Mouse (Mus musculus) heart, postnatal 10 days (tissue): ENCODE data around the gene Gm14326. TPM values are rescaled to one million over a fixed set of nuclear protein-coding genes. Genes with fewer than 3 reads are reported as not detected.
"Not testable (repeated sequence)": the region's sequence is repeated elsewhere in the genome, so short reads cannot be mapped to it uniquely, and the experiment has no call there.

ENCODE experiments used
- DNase-seq, 2 experiments: peaks; one replicate each; pipeline ENCODE4 v3.0.0; 2021
- intact Hi-C: fragments of 180-260 bp; cut with DNase I; formaldehyde crosslinking; loops from one replicate; pipeline ENCODE4 v1.15.1; 2025
- total RNA-seq, 2 experiments: library from RNA; stranded (reverse); gene quantifications; 2 replicates each; pipeline ENCODE4 v1.2.3; 2021

The Gm14326 gene
- 10 to 100 TPM; 31.7 to 35.0 TPM for total RNA-seq

- intact Hi-C loops: not testable (repeated sequence)
- peak; percentile 89 to 92 for DNase-seq
These were observed at the start of gene Gm14326 for GRCm38 (mm10) chr2:177957145-177957544. Gene Gm14326, minus strand, starts transcription at chr2:177957297.

- DNase-seq, intact Hi-C loops: not testable (repeated sequence)
These were observed 17.7 kb upstream of the Gm14326 start for GRCm38 (mm10) chr2:177974814-177975213.

DNA sequence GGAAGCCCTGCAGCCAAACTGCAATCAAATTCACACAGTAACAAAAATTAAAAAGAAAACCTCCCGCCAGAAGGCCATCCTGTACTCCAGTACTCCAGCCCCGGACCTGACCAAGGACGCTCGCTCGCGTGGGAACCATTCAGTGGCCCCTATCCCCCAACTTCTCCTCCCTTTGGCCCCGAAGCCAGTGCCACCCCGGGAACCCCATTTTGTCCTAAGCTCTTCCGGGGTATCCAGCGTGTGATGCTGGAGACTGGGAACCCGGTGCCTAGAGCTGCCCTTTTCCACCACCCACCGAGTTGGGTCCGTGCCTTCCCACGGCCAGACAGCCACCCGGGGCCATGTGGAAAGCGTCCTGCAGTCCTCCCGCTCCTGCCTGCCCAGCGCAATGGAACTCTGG is 363 bp downstream of the Gm14326 start:
- intact Hi-C loops: not testable (repeated sequence)
- DNase-seq: peak; percentile 17 to 46

DNA sequence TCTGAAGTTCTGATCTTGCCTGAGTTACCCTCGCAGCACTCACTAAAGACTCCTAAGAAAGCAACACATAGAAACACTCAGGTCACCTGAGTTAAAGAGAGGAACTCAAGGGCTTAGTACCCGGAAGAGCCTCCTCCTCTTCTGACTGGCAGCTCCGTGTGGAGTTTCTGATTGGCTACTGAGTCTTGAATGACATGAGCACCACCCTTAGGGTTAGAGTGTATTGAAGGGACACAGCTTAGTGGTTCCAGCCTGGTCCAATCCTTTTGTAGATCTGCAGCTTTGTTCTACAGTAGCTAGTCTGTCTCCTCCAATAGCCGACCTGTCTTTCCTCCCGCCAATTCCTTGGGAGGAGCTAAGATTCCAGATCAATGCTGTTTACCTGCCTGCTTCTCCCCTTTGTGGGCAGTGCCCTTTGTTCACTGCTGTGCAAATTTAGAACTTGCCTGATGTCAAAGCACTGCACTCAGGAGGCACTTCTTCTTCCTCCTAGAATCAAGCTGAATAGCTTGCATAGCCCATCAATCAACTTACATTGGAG is 31.5 kb downstream of the Gm14326 start, which contains the start of gene Zfp972:
Gene Zfp972, minus strand, starts transcription at position 51 of the 541 bp plus-strand sequence.
- DNase-seq, intact Hi-C loops: not testable (repeated sequence)

- DNase-seq, intact Hi-C loops: not testable (repeated sequence)
These were observed 53.8 kb downstream of the Gm14326 start for GRCm38 (mm10) chr2:177903276-177903675.

DNA sequence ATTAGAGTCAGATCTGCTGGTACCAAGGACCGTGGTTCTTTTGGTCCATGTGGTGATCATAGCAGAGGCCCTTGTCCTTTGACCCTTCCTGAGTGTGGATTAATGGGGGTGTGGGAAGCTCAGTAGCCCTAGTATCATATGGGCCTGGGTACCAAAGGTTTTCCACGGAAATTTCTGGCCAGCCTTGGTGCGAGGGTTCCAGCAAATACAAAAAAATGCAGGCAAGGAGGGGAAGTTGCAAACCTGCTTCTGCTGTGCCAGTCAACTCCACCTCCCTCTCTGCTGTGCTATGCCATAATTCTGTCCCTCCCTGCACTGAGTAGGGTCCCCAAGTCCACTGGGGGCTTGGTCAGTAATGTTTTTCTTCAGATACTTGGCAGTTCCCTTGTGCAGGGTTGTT is 58.9 kb downstream of the Gm14326 start:
- intact Hi-C loops, DNase-seq: not testable (repeated sequence)

DNA sequence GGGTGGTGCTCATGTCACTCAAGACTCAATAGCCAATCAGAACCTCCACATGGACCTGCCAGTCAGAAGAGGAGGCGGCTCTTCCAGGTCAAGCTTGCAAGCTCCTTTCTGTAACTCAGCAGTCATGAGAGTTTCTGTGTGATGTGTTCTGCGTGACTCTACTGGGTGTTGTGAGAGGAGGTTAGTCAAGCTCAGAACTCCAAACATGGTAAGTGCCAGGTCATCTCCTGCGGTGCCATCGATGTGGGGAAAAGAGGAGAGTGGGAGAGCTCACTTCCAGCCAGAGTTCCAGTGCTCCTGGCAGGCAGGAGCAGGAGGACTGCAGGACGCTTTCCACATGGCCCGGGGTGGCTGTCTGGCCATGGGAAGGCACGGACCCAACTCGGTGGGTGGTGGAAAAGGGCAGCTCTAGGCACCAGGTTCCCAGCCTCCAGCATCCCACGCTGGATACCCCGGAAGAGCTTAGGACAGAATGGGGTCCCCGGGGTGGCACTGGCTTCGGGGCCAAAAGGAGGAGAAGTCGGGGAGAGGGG is 60.0 kb downstream of the Gm14326 start, which contains the start of gene Gm14327:
Gene Gm14327, plus strand, starts transcription at position 51 of the 533 bp plus-strand sequence.
- DNase-seq: peak in 1 of 2 experiments; percentile 3
- intact Hi-C loops: not testable (repeated sequence)

- DNase-seq, intact Hi-C loops: not testable (repeated sequence)
These were observed 69.4 kb downstream of the Gm14326 start for GRCm38 (mm10) chr2:177887743-177888142.

Other genes starting within 250 kb of the Gm14326 start
- gene Gm14322, start 198.0 kb downstream of the Gm14326 start, total RNA-seq: 10 to 100 TPM; 13.4 to 14.2 TPM
- 10 to 100 TPM; 62.2 to 66.7 TPM for gene Gm14325, start 117.0 kb downstream of the Gm14326 start, total RNA-seq
- 10 to 100 TPM in 1 of 2 experiments, 1 to 10 TPM in 1; 8.4 to 16.5 TPM for gene Gm14327, start 60.2 kb downstream of the Gm14326 start, total RNA-seq
- gene Zfp972, start 31.7 kb downstream of the Gm14326 start, total RNA-seq: under 1 TPM in 1 of 2 experiments, not detected in 1; 0.87 TPM
- 10 to 100 TPM; 35.9 to 43.2 TPM for gene Zfp971, start 66.0 kb upstream of the Gm14326 start, total RNA-seq
- 1 to 10 TPM; 9.6 to 9.7 TPM for gene Zfp931, start 121.2 kb upstream of the Gm14326 start, total RNA-seq
- 1 to 10 TPM; 1.9 TPM for gene Phactr3, start 161.7 kb upstream of the Gm14326 start, total RNA-seq